Mouse (Mus musculus): ENCODE data around the gene Def6.

The Def6 gene

GRCm38 (mm10) chr17:28240846-28241245, 33.3 kb downstream of the Def6 start:
- no peak for DNase-seq (ENCODE audit: low read depth, low spot score)

GRCm38 (mm10) chr17:28242296-28242695, 34.7 kb downstream of the Def6 start:
- DNase-seq (ENCODE audit: low read depth, low spot score), result no peak

DNA sequence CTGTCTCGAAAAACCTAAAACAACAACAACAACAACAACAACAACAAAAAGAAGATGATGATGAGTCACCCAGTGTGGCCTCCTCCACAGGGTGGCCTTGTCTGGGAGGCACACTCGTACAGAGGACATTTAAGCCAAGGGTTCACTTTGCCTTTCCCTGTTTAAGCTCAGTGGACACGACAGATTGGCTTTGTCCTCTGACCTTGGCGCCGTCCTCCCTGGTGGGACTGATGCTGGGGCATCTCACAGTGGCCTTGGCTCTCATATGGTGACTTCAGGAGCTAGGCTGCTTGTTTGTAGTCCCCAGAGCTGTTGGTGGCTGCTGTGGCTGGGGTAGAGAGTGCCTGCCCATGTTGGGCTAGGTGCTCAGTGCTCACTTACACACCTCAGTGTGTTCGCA, 36.6 kb downstream of the Def6 start:
- DNase-seq (ENCODE audit: low read depth, low spot score), result no peak

- DNase-seq (ENCODE audit: low read depth, low spot score), result no peak
Measured at GRCm38 (mm10) chr17:28244714-28245113, 37.1 kb downstream of the Def6 start.

DNA sequence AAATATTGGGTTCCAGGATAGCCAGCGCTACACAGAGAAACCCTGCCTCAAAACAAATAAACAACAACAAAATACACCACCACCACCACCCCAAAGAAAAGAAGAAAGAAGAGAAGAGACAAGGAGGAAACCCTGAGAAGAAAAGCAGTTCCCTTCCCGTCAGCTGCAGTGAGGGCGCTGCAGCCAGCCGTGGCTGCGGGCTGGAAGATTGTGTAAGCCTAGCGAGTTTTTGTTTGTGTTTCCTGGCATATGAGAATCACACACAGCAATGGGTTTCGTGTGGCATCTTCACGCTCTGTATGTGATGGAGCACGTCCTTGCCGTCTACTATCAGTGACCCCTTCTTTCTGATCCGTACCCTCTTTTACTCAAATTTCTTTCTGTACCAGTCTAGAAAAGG, 39.1 kb downstream of the Def6 start:
- no peak for DNase-seq (ENCODE audit: low read depth, low spot score)

- no peak for DNase-seq (ENCODE audit: low read depth, low spot score)
Measured at GRCm38 (mm10) chr17:28247613-28248012, 40.0 kb downstream of the Def6 start.

DNA sequence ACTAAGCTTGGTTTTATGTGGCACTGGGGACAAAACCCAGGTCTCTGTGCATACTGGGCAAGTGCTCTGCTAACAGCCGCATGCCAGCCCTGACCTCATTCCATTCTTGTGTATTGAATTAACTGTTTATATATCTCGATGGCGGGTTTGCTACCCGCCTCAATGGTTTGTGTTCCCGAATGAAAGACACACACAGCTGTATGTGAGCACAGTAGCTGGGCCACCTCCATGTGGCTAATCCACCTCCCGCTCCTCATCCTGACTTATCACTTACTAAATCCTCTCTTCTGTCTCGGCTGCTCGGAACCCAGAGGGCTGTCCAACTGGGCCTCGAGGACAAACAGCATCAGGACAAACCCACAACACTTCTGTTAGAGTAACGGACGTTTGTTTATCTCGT, 41.5 kb downstream of the Def6 start:
- DNase-seq (ENCODE audit: low read depth, low spot score), result no peak

GRCm38 (mm10) chr17:28251579-28252280, 44.2 kb downstream of the Def6 start:
- no peak for DNase-seq (ENCODE audit: low read depth, low spot score)

GRCm38 (mm10) chr17:28252281-28252648, 44.7 kb downstream of the Def6 start:
- no peak for DNase-seq (ENCODE audit: low read depth, low spot score)

DNA sequence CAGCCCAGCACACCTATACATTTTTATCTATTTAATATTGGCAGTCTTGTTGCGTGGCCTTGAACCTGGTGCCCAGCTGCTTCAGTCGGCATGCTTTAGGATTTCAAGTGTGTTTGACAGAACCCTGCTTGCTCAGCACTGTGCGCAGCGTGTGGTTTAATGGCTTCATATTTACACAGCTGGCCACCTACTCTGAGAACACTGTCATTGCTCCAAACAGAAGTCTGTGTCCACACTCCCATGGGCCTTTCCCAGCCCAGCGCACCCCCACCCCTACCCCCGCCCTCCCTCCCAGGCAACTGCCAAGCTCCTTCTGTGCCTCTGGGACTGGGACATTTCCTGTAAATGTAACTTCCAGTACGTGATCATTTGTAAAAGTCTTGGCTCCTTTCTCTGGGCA, 45.6 kb downstream of the Def6 start:
- DNase-seq (ENCODE audit: low read depth, low spot score), result no peak

DNA sequence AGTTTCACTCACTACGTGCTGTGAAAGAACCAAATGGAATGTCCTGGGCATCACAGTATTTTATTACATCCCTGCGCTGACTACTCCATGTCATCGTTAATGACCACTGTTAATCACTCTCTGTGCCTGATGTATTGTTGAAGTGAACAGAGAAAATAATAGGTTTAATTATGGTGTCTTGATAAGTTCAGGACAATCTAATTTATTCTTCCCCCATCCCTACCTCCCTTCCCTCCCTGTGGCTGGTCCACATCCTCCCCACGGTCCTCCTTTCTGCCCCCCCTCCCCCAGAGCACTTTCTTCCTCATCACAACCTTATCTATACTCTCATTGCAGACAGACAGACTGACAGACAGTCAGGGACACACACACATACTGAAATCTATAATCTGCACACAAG, 47.2 kb downstream of the Def6 start:
- no peak for DNase-seq (ENCODE audit: low read depth, low spot score)

DNA sequence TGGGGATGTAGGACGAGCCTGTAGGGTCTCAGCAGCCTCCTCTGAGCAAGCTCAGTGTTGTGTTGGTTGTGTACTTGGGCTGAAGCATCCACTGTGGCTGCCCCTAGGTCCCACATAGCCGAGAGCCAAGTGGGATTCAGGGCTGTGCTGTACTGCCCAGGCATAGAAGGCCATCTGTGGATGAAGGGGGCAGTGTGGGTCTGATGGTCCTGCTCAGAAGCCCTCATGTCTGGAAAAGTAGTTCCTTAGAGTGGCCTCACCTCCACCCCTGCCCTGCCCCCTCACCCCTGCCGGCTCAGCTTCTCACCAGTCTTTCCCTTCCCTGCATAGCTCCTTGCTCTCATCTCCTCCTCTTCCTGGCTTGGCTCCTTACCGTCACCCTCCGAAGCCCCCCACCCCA, 48.1 kb downstream of the Def6 start:
- DNase-seq (ENCODE audit: low read depth, low spot score), result no peak

- no peak for DNase-seq (ENCODE audit: low read depth, low spot score)
Measured at GRCm38 (mm10) chr17:28256651-28257328, 49.2 kb downstream of the Def6 start.

- DNase-seq (ENCODE audit: low read depth, low spot score), result no peak
Measured at GRCm38 (mm10) chr17:28258325-28258724, 50.7 kb downstream of the Def6 start.

- no peak for DNase-seq (ENCODE audit: low read depth, low spot score)
Measured at GRCm38 (mm10) chr17:28259890-28260542, 52.4 kb downstream of the Def6 start.

DNA sequence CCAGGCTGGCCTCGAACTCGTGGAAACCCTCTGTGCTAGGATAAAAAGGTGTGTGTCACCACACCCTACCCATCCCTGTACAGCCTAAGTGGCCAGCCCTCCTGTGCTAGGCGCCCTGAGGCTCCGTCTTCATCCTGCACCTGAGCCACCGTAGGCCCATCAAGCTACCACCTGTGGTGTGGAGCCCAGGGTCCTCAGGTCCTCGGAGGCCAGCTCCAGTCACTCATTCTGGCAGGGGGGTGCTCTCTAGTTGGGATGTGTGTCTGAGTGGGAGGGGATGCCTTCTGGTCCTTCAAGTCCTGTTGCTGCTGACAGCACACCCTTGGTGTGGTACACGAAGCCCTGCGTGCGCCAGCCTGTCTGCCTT, 52.9 kb downstream of the Def6 start:
- DNase-seq (ENCODE audit: low read depth, low spot score), result no peak

DNA sequence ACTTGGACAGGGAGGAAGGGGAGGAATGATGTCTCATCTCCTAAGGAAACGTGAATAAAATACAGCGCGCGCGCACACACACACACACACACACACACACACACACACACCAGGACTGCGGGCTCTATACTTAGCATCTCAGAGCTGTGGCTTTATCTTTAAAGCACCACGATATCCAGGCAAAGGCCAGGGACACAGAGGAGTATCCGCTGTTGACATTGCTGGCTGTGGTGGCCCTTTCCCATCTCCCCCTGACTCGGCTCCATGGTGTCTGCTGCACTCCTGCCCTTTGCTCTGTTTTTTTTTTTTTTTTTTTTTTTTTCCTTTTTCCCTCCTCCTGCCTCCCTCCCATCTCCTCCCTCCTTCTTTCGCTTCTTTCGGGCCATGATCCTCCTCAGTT, 54.2 kb downstream of the Def6 start:
- no peak for DNase-seq (ENCODE audit: low read depth, low spot score)

GRCm38 (mm10) chr17:28263181-28263894, 55.8 kb downstream of the Def6 start:
- DNase-seq (ENCODE audit: low read depth, low spot score), result no peak

GRCm38 (mm10) chr17:28267251-28267650, 59.7 kb downstream of the Def6 start:
- DNase-seq (ENCODE audit: low read depth, low spot score), result no peak

DNA sequence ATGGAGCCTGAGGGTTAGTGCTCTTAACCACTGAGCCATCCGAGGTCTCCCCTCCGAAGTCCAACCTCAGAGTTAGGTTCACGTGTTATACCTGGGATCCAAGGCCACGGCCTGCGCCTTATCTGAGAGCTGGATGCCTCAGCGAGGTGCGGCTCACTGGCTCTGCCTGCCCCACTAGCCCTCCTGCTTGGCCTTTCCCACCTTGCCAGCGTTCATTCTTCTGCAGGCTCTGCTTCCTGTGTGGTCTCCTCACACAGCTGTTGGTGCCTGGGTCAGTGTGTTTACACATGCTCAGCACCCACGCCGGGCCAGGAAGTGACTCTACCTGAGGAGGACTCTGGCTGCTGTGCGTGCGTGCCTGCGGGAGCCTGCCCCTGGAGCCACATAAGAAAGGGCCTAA, 62.6 kb downstream of the Def6 start:
- no peak for DNase-seq (ENCODE audit: low read depth, low spot score)

GRCm38 (mm10) chr17:28271537-28272266, 64.1 kb downstream of the Def6 start:
- DNase-seq (ENCODE audit: low read depth, low spot score), result no peak

- DNase-seq (ENCODE audit: low read depth, low spot score), result no peak
Measured at GRCm38 (mm10) chr17:28272281-28272680, 64.7 kb downstream of the Def6 start.

All from telencephalon, adult 2 months (tissue).